Mouse (Mus musculus) brain, embryonic 14.5 days (tissue): Measurements from ENCODE around the gene Ptgfrn.

Experiments
- CTCF ChIP-seq: fragments of 200-500 bp; IDR thresholded peaks from 2 replicates; pipeline ENCODE4 v1.5.1; 2012; ENCODE audit warnings: inconsistent platforms, mild to moderate bottlenecking, moderate library complexity, borderline replicate concordance; ENCODE audit not compliant: insufficient read depth, insufficient read length; ENCODE audit errors: extremely low read depth
- POLR2A ChIP-seq: fragments of 200-500 bp; IDR thresholded peaks from 2 replicates; pipeline ENCODE4 v1.6.1; 2012; ENCODE audit warnings: mild to moderate bottlenecking, inconsistent platforms, borderline replicate concordance; ENCODE audit not compliant: poor library complexity, insufficient read depth, insufficient read length, severe bottlenecking; ENCODE audit errors: extremely low read depth

DNA sequence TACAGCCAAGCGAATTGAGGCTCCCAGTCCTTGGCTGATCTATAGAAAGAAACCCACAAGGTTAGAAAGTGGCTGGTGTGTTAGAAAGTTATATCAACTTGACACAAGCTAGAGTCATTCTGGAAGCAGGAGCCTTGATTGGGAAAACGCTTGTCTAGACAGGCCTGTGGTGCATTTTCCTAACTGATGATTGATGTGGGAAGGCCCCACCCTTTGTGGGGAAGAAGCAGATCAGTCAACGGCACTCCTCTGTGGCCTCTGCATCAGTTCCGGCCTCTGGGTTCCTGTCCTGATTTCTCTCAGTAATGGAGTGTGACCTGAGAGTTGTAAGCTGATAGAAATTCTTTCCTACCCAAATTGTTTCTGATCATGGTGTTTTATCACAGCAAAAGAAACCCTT, 76.4 kb downstream of the Ptgfrn start:
- TF ChIP-seq CTCF (no peak), POLR2A (no peak)
